Mouse (Mus musculus) kidney, adult 2 months (tissue): ENCODE measurements at regions not wholly inside any gene's neighbourhood (a gene's known extent, or its start where the extent isn't known, plus 50 kb on each side); places are given as distances from the start of the nearest gene placed in this dataset.

Experiments
- DNase-seq: peaks from one replicate; pipeline ENCODE4 v3.0.0; 2021
- H3K27ac ChIP-seq: fragments of 200-500 bp; 2 replicates; pipeline ENCODE4 v1.5.1; 2012; ENCODE audit warnings: low read depth, low read length, control low read depth, inconsistent platforms; ENCODE audit not compliant: insufficient read depth
- H3K27me3 ChIP-seq: fragments of 200-500 bp; replicated peaks from 2 replicates; pipeline ENCODE4 v1.6.1; 2012; ENCODE audit warnings: mild to moderate bottlenecking, moderate library complexity, low read length, inconsistent platforms; ENCODE audit not compliant: control insufficient read depth, insufficient read depth
- H3K36me3 ChIP-seq: fragments of 200-500 bp; 2 replicates; pipeline ENCODE4 v1.6.1; 2012; ENCODE audit warnings: mild to moderate bottlenecking, moderate library complexity, low read length, inconsistent platforms; ENCODE audit not compliant: control insufficient read depth, insufficient read depth
- H3K4me1 ChIP-seq: fragments of 200-500 bp; 2 replicates; pipeline ENCODE4 v1.6.1; 2011; ENCODE audit warnings: low read length; ENCODE audit not compliant: control insufficient read depth, insufficient read depth
- H3K4me3 ChIP-seq: fragments of 200-500 bp; 2 replicates; pipeline ENCODE4 v1.5.1; 2011; ENCODE audit warnings: mild to moderate bottlenecking, low read depth, low read length, control low read depth; ENCODE audit not compliant: insufficient read depth
- CTCF ChIP-seq: fragments of 200-500 bp; conservative IDR thresholded peaks from 2 replicates; pipeline ENCODE4 v1.5.1; 2011; ENCODE audit warnings: low read depth, mild to moderate bottlenecking, control low read depth, low read length, moderate library complexity, mixed read lengths; ENCODE audit not compliant: insufficient read depth, insufficient read length
- POLR2A ChIP-seq: fragments of 200-500 bp; IDR thresholded peaks from one replicate; pipeline ENCODE4 v1.6.1; 2011; ENCODE audit warnings: low read depth, low read length, control low read depth
- WGBS: fragments of 180-500 bp; shearing (Covaris S2); methylation state at CpG from one replicate; pipeline ENCODE4 v1.1.7; 2018; 5-methylcytosine and 5-hydroxymethylcytosine counted together

- H3K4me1 ChIP-seq, result peaks cover 5% of the 10 kb centered on the region; the same call in 1 of the 2 replicates
- H3K27ac ChIP-seq, result no peak overlapping the region
- peak; percentile 84 for DNase-seq
- no peaks in the 10 kb centered on the region for H3K27me3 ChIP-seq
- no peak for TF ChIP-seq POLR2A
- no peak for TF ChIP-seq CTCF
- no peak overlapping the region for H3K4me3 ChIP-seq
- 52% methylated on average over 6 of the region's 6 CpGs for WGBS
- H3K36me3 ChIP-seq, result no peaks in the 10 kb centered on the region
These were observed 123.0 kb upstream of the Mocs1 start for GRCm38 (mm10) chr17:49305116-49305515.

GRCm38 (mm10) chr17:49309079-49309478 lies 119.1 kb upstream of the Mocs1 start:
- H3K4me1 ChIP-seq, result peaks cover 5% of the 10 kb centered on the region; the same call in 1 of the 2 replicates
- H3K27me3 ChIP-seq, result no peaks in the 10 kb centered on the region
- TF ChIP-seq CTCF (no peak), POLR2A (no peak)
- H3K27ac ChIP-seq, result no peak overlapping the region
- peak; percentile 73 for DNase-seq
- H3K36me3 ChIP-seq, result no peaks in the 10 kb centered on the region
- H3K4me3 ChIP-seq, result no peak overlapping the region
- 10% methylated on average over 5 of the region's 5 CpGs for WGBS

DNA sequence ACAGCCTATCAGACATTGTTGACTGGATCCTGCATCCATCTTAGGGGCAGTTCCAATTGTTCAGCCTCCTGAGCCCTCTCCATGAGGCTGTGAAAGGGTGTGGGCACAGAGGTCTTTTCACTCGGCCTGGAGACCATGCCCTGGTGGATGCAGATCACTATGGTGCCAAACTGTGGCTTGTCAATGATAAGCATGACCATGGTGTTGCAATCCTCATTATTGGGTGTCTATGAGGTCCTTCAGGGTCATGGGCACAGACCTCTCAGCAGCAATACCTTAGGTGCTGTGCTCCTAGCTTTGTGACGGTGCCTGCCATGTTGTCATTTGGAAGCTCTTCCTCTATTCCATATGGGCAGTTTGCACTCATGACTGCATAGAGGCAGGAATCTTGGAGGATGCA lies 114.0 kb upstream of the Mocs1 start:
- no peaks in the 10 kb centered on the region for H3K27me3 ChIP-seq
- no peak for DNase-seq
- no peak for TF ChIP-seq CTCF
- TF ChIP-seq POLR2A, result no peak
- no peaks in the 10 kb centered on the region for H3K4me1 ChIP-seq
- H3K36me3 ChIP-seq, result no peaks in the 10 kb centered on the region
- no peak overlapping the region for H3K27ac ChIP-seq
- no peak overlapping the region for H3K4me3 ChIP-seq
- WGBS, result 88% methylated on average over 2 of the region's 2 CpGs

DNA sequence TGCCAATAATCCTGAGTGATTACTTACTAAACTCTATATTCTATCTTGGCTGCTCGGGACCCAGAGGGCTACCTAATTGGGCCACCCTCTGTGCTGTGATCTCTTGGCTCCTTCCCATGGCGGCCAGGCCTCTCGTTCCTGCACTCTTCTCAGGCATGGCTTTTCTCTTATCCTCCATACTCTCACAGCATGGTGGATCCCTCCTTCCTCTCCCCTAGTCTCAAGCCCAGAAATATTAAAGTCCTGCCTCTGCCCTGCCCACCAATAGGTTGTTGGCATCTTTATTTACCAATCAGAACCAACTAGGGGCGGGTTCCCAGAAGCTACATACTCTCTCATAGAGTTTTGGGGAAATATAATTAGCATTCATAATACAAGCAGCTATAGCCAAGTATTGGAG lies 100.6 kb upstream of the Mocs1 start:
- Histone ChIP-seq H3K4me3 (no peak overlapping the region), H3K27me3 (no peaks in the 10 kb centered on the region), H3K27ac (no peak overlapping the region), H3K36me3 (no peaks in the 10 kb centered on the region), H3K4me1 (no peaks in the 10 kb centered on the region)
- TF ChIP-seq CTCF (no peak), POLR2A (no peak)
- DNase-seq, result no peak
- 80% methylated on average over 4 of the region's 4 CpGs for WGBS

GRCm38 (mm10) chr17:49335318-49335717 lies 92.8 kb upstream of the Mocs1 start:
- TF ChIP-seq POLR2A (no peak), CTCF (no peak)
- no peak overlapping the region for H3K27ac ChIP-seq
- DNase-seq, result peak; percentile 4
- 33% methylated on average over 5 of the region's 5 CpGs for WGBS
- H3K27me3 ChIP-seq, result no peaks in the 10 kb centered on the region
- H3K36me3 ChIP-seq, result no peaks in the 10 kb centered on the region
- no peaks in the 10 kb centered on the region for H3K4me1 ChIP-seq
- no peak overlapping the region for H3K4me3 ChIP-seq

- DNase-seq, result no peak
- Histone ChIP-seq H3K4me3 (no peak overlapping the region), H3K27me3 (no peaks in the 10 kb centered on the region; the same call in 1 of the 2 replicates), H3K36me3 (no peaks in the 10 kb centered on the region), H3K4me1 (no peaks in the 10 kb centered on the region), H3K27ac (no peak overlapping the region)
- 92% methylated on average over 5 of the region's 5 CpGs for WGBS
- TF ChIP-seq CTCF (no peak), POLR2A (no peak)
These were observed 90.3 kb upstream of the Mocs1 start for GRCm38 (mm10) chr17:49337881-49338280.

DNA sequence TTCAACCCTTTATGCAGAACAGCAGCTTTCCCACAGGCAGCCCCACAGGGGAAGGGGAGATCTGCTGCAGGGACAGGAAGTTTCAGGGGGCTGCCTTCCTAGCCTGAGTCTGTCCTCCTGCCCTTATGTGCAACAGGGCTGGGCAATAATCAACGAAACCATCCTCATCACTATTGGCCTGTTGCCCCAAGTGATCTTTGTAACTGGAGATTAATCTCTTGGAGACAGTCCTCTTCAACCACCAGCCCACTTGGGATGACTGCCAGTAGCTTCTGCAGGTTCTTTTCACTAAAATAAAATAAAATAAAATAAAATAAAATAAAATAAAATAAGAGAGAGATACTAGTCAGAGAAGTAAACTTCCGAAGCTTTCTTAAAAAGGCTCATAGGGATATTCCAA lies 85.5 kb upstream of the Mocs1 start:
- H3K4me1 ChIP-seq, result no peaks in the 10 kb centered on the region
- H3K27me3 ChIP-seq, result no peaks in the 10 kb centered on the region; the same call in 1 of the 2 replicates
- peak; percentile 78 for DNase-seq
- 60% methylated on average over 2 of the region's 2 CpGs for WGBS
- no peak overlapping the region for H3K27ac ChIP-seq
- no peak for TF ChIP-seq CTCF
- TF ChIP-seq POLR2A, result no peak
- no peaks in the 10 kb centered on the region for H3K36me3 ChIP-seq
- H3K4me3 ChIP-seq, result no peak overlapping the region

DNA sequence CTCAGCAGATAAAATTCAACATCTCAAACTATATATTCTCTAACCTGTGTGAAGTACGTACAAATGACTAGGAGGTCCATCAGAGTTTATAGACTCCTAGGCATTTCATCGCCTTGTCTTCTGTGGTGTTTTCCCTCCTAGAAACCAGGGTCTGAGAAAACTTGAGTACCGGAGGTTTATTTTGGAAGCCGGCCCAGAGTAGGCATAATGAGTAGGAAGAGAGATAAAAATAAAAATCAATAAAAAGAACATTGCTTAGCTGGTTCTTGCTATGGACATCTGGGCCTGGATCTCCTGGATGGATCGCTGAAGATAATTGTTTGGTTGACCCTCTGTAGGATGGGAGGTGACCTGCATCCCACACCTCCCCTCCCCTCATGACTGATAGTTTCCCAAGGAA lies 81.5 kb upstream of the Mocs1 start:
- no peak for DNase-seq
- WGBS, result 67% methylated on average over 5 of the region's 5 CpGs

More for the DNA sequence above, 81.5 kb upstream of the Mocs1 start:
- TF ChIP-seq CTCF (no peak), POLR2A (no peak)
- Histone ChIP-seq H3K27me3 (no peaks in the 10 kb centered on the region; the same call in 1 of the 2 replicates), H3K4me3 (no peak overlapping the region), H3K27ac (no peak overlapping the region), H3K36me3 (no peaks in the 10 kb centered on the region), H3K4me1 (no peaks in the 10 kb centered on the region)
